Mouse (Mus musculus): ENCODE measurements around the gene Zcwpw1.
"Not testable (repeated sequence)": the region's sequence is repeated elsewhere in the genome, so short reads cannot be mapped to it uniquely, and the experiment has no call there.

DNA sequence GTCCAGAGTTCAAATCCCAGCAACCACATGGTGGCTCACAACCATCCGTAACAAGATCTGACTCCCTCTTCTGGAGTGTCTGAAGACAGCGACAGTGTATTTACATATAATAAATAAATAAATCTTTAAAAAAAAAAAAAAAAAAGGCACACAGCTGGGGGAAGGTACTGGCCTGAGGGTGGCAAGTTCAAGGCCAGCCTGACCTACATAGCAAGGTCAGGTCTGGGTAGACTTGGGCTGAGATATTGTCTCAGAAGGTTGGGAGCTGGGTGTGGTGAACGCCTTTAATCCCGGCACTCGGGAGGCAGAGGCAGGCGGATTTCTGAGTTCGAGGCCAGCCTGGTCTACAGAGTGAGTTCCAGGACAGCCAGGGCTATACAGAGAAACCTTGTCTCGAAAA lies 37.4 kb upstream of the Zcwpw1 start:
- not testable (repeated sequence) for TF ChIP-seq EP300 (IDR thresholded peaks at IDR 0.05; ENCODE audit: insufficient read depth, low read depth, low read length); CTCF (IDR thresholded peaks at IDR 0.05; ENCODE audit: low read depth, low read length)
